Mouse (Mus musculus) lung, adult 2 months (tissue): ENCODE measurements around the gene Zfp961.

Experiments used
- CTCF ChIP-seq: fragments of 200-500 bp; IDR thresholded peaks from 2 replicates; pipeline ENCODE4 v1.5.1; 2011; ENCODE audit warnings: mild to moderate bottlenecking, low read length, control low read depth; ENCODE audit not compliant: insufficient read depth
- POLR2A ChIP-seq: fragments of 200-500 bp; IDR thresholded peaks from 2 replicates; pipeline ENCODE4 v1.6.1; 2011; ENCODE audit warnings: low read depth, mild to moderate bottlenecking, control low read depth, low read length, borderline replicate concordance; ENCODE audit errors: extremely low read depth

DNA sequence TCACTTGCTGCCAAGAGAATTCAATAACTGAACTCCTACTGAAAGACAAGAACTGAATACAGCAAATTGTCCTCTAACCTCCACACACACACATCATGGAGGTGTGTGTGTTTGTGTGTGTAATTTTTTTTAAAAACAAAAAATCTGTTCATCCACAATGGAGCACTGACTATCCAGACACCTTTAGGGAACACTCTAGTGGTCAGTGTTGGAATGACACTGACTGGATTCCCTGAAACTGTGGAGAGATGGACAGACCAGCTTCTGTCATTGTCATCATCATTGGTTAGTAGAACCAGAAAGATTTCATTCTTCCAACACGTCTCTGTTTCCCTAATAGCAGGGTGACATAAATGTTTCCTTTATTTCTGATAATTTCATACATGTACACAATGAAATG, 21.1 kb downstream of the Zfp961 start:
- no peak for TF ChIP-seq POLR2A
- no peak for TF ChIP-seq CTCF
